Mouse (Mus musculus) erythroblast, embryonic 14.5 days (primary cell): ENCODE measurements around the gene Spag5.

Experiments
- GATA1 ChIP-seq: IDR thresholded peaks from 2 replicates; pipeline ENCODE4 v1.6.1; 2012; ENCODE audit warnings: low read length, inconsistent platforms, mixed read lengths
- TAL1 ChIP-seq: IDR thresholded peaks from 3 replicates; pipeline ENCODE4 v1.6.1; 2012; ENCODE audit warnings: low read length, inconsistent platforms, mixed read lengths

DNA sequence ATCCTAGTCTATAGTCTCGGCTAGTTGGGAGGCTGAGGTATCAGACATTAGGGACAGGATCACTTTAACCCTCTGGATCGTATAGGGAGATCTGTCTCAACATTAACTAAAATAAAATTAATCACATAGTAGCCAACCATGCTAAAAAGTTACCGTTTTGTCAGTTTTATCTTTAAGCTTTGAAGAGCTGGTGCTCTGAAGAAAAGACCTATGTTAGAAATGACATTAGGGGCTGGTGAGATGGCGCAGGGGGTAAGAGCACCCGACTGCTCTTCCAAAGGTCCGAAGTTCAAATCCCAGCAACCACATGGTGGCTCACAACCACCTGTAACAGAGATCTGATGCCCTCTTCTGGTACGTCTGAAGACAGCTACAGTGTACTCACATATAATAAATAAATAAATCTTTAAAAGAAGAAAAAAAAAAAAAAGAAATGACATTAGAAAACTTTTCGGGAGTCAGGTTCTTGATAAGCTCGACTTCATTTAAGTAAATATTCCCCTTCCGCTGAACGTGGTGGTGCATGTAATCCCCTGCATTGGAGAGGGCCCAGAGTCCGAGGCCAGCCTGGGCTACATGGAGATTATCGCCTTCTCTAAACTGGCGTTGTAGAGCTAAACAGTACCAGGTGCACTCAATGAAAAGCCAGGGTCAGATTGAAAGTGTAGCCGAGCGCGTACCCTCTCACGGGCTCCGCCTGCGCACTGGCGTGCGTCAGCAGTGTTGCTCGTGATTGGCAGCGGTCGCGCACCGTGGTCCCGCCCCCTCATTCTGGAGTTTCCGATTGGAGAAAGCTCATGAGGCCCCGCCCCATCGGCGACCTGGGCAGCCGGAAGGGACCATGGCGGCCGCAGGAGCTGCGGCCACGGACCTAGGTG lies 26.5 kb downstream of the Spag5 start, which contains the start of gene Pigs:
- TF ChIP-seq GATA1 (no peak), TAL1 (no peak)
